In the genomic region with DNA sequence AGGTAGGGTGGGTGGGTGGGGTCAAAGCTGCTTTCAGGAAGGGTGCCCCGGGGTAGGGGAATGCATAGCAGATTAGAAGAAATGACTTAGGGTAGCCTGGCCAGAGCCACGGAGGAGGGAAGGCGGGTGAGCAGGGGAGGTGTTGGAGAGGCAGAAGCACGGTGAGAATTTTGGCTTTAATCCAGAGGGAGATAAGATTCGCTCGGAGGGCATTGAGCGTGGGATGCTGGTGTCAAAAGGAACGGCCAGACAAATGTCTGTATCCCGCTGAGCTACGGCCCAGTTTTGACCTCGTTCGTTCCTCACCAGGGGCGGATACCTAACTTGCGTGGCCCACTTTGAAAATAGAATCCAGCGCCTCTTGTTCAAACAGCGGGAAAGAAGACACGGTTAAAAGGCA, we compare ENCODE assay signal across 8 mouse cellular contexts. TPM values are rescaled to one million over a fixed set of nuclear protein-coding genes. Genes with fewer than 3 reads are reported as not detected.
DNase-seq lines count a peak whose midpoint lies in the region; ATAC-seq and TF ChIP-seq lines count a peak whose summit lies in the region.

No protein-coding gene starts in this region.

- no peaks in the 10 kb centered on the region for H3K4me1 ChIP-seq in embryonic facial prominence, embryonic 11.5 days (ENCODE audit: control insufficient read depth, insufficient read depth, low read length)
- 0 out of 2 replicates have a peak, but pooled peaks cover 4% of the 10 kb centered on the region for H3K4me1 ChIP-seq in hindbrain, embryonic 15.5 days (replicated peaks)
- H3K4me1 ChIP-seq in midbrain, embryonic 11.5 days (ENCODE audit: control insufficient read depth, insufficient read depth, low read length) = no peaks in the 10 kb centered on the region; the same call in 1 of the 2 replicates

- no peaks in the 10 kb centered on the region for H3K36me3 ChIP-seq in embryonic facial prominence, embryonic 11.5 days (replicated peaks; ENCODE audit: control insufficient read depth, insufficient read depth, low read depth, low read length)
- no peaks in the 10 kb centered on the region for H3K36me3 ChIP-seq in hindbrain, embryonic 15.5 days
- no peaks in the 10 kb centered on the region for H3K36me3 ChIP-seq in midbrain, embryonic 11.5 days (ENCODE audit: control insufficient read depth, insufficient read depth, low read length)

- no peaks in the 10 kb centered on the region for H3K9me3 ChIP-seq in embryonic facial prominence, embryonic 11.5 days (replicated peaks; ENCODE audit: control insufficient read depth, low read length)
- H3K9me3 ChIP-seq in hindbrain, embryonic 15.5 days = no peaks in the 10 kb centered on the region
- H3K9me3 ChIP-seq in midbrain, embryonic 11.5 days (ENCODE audit: control insufficient read depth, low read length) = no peaks in the 10 kb centered on the region

- WGBS in embryonic facial prominence, embryonic 11.5 days = 11% methylated on average over 17 of the region's 17 CpGs
- 7% methylated on average over 17 of the region's 17 CpGs for WGBS in hindbrain, embryonic 15.5 days
- WGBS in midbrain, embryonic 11.5 days = 12% methylated on average over 17 of the region's 17 CpGs

- no peak for ATAC-seq in embryonic facial prominence, embryonic 11.5 days (replicated peaks; ENCODE audit: insufficient number of reproducible peaks, low FRiP score, low TSS enrichment, low read depth)
- ATAC-seq in hindbrain, embryonic 15.5 days (ENCODE audit: low FRiP score, low read depth) = no peak
- ATAC-seq in midbrain, embryonic 11.5 days (ENCODE audit: low FRiP score) = no peak
- no peak for ATAC-seq in frontal cortex, adult (ENCODE audit: low TSS enrichment)

- H3K9ac ChIP-seq in embryonic facial prominence, embryonic 11.5 days (replicated peaks; ENCODE audit: low read length) = no peak overlapping the region
- H3K9ac ChIP-seq in hindbrain, embryonic 15.5 days = no peak overlapping the region
- H3K9ac ChIP-seq in midbrain, embryonic 11.5 days (ENCODE audit: low read length) = no peak overlapping the region

- no peak for TF ChIP-seq CTCF in layer of hippocampus, adult 2 months (conservative IDR thresholded peaks at IDR 0.05)

- 0 out of 2 replicates have a peak overlapping the region, but pooled peaks have one; percentile 8 for H3K4me2 ChIP-seq in embryonic facial prominence, embryonic 11.5 days (ENCODE audit: low read depth, low read length)
- H3K4me2 ChIP-seq in hindbrain, embryonic 15.5 days = peak overlapping the region; percentile 45
- peak overlapping the region; percentile 14; the same call in 1 of the 2 replicates for H3K4me2 ChIP-seq in midbrain, embryonic 11.5 days

- DNase-seq in right cerebral cortex, postnatal 25 days = peak; percentile 8
- DNase-seq in right cerebral cortex, postnatal 10 days (ENCODE audit: low spot score in 2 of 2) = no peak
- no peak for DNase-seq in embryonic facial prominence, embryonic 11.5 days (ENCODE audit: low spot score)
- no peak for DNase-seq in midbrain, embryonic 11.5 days (ENCODE audit: low spot score, missing footprints)
- DNase-seq in layer of hippocampus, adult 2 months (ENCODE audit: low spot score in 2 of 2) = no peak
- DNase-seq in left cerebral cortex, adult 9 months (ENCODE audit: low spot score in 2 of 2) = no peak

- no peaks in the 10 kb centered on the region for H3K27me3 ChIP-seq in embryonic facial prominence, embryonic 11.5 days (ENCODE audit: control insufficient read depth, insufficient read depth, low read length)
- H3K27me3 ChIP-seq in hindbrain, embryonic 15.5 days = no peaks in the 10 kb centered on the region
- H3K27me3 ChIP-seq in midbrain, embryonic 11.5 days (ENCODE audit: control insufficient read depth, insufficient read depth, low read length) = no peaks in the 10 kb centered on the region

- H3K27ac ChIP-seq in embryonic facial prominence, embryonic 11.5 days (replicated peaks; ENCODE audit: low read depth, low read length) = no peak overlapping the region
- H3K27ac ChIP-seq in hindbrain, embryonic 15.5 days (replicated peaks) = no peak overlapping the region
- H3K27ac ChIP-seq in midbrain, embryonic 11.5 days (ENCODE audit: low read depth, low read length) = no peak overlapping the region
- H3K27ac ChIP-seq in layer of hippocampus, adult 2 months = no peak overlapping the region

- no peak overlapping the region for H3K4me3 ChIP-seq in embryonic facial prominence, embryonic 11.5 days (ENCODE audit: low read depth, low read length)
- H3K4me3 ChIP-seq in hindbrain, embryonic 15.5 days = 0 out of 2 replicates have a peak overlapping the region, but pooled peaks have one; percentile 3
- no peak overlapping the region for H3K4me3 ChIP-seq in midbrain, embryonic 11.5 days (ENCODE audit: low read depth, low read length)
- H3K4me3 ChIP-seq in layer of hippocampus, adult 2 months = no peak overlapping the region

RNA-seq across cellular contexts. Expression of gene Dusp6, which starts 23.8 kb away (rescaled TPM):
- polyA plus RNA-seq in embryonic facial prominence, embryonic 11.5 days (2014; fragmentation: Nextera tagmentation; extraction: Ambion mirVana) = 115 and 123 TPM in 2 replicates
- 25.4 and 28.9 TPM in 2 replicates for polyA plus RNA-seq in hindbrain, embryonic 15.5 days (2015; fragmentation: Nextera tagmentation; extraction: Ambion mirVana)
- 36.8 and 41.9 TPM in 2 replicates for polyA plus RNA-seq in midbrain, embryonic 11.5 days (2014; fragmentation: Nextera tagmentation; extraction: Ambion mirVana)
- total RNA-seq in layer of hippocampus, adult 2 months (2021) = 10 to 100 TPM; 64.9 to 66.7 TPM
